Mouse (Mus musculus): ENCODE data around the gene Acap2. TPM values are rescaled to one million over a fixed set of nuclear protein-coding genes. Genes with fewer than 3 reads are reported as not detected.

Gene Acap2
- polyA plus RNA-seq, 1 experiment from 2014 or later: 5.6 TPM

GRCm38 (mm10) chr16:31164125-31164524, 36.9 kb downstream of the Acap2 start:
- ATAC-seq (no peak), DNase-seq (no peak)
- no peak overlapping the region for H3K9ac ChIP-seq (replicated peaks)
- H3K36me3 ChIP-seq (replicated peaks; ENCODE audit: insufficient read depth, low read length): peaks cover 3% of the 10 kb centered on the region; the same call in 1 of the 2 replicates
- H3K4me2 ChIP-seq (ENCODE audit: low read depth, low read length): no peak overlapping the region
- 84% methylated on average over 4 of the region's 4 CpGs for WGBS (ENCODE audit: insufficient replicate concordance)
- H3K4me1 ChIP-seq (ENCODE audit: insufficient read depth): peaks cover 20% of the 10 kb centered on the region
- no peaks in the 10 kb centered on the region for H3K9me3 ChIP-seq (ENCODE audit: low read length)
- H3K4me3 ChIP-seq (ENCODE audit: low read depth, low read length): no peak overlapping the region
- no peak for TF ChIP-seq EP300 (IDR thresholded peaks at IDR 0.05; ENCODE audit: low read depth)
- TF ChIP-seq CTCF (IDR thresholded peaks at IDR 0.05; ENCODE audit: low read depth): no peak
- H3K27me3 ChIP-seq (ENCODE audit: insufficient read depth, low read length): no peaks in the 10 kb centered on the region
- no peak overlapping the region for H3K27ac ChIP-seq (ENCODE audit: low read depth)

- Histone ChIP-seq H3K9ac (replicated peaks) (no peak overlapping the region), H3K9me3 (ENCODE audit: low read length) (peaks cover 7% of the 10 kb centered on the region), H3K27me3 (ENCODE audit: insufficient read depth, low read length) (no peaks in the 10 kb centered on the region), H3K27ac (ENCODE audit: low read depth) (no peak overlapping the region), H3K4me3 (ENCODE audit: low read depth, low read length) (no peak overlapping the region), H3K4me2 (ENCODE audit: low read depth, low read length) (no peak overlapping the region), H3K36me3 (replicated peaks; ENCODE audit: insufficient read depth, low read length) (peaks cover 30% of the 10 kb centered on the region), H3K4me1 (ENCODE audit: insufficient read depth) (peaks cover 8% of the 10 kb centered on the region)
- 69% methylated on average over 6 of the region's 6 CpGs for WGBS (ENCODE audit: insufficient replicate concordance)
- DNase-seq: no peak
- TF ChIP-seq EP300 (IDR thresholded peaks at IDR 0.05; ENCODE audit: low read depth): no peak
- TF ChIP-seq CTCF (IDR thresholded peaks at IDR 0.05; ENCODE audit: low read depth): no peak
- ATAC-seq: no peak
These were observed 40.6 kb downstream of the Acap2 start for GRCm38 (mm10) chr16:31160486-31160885.

- Histone ChIP-seq H3K4me3 (ENCODE audit: low read depth, low read length) (no peak overlapping the region), H3K27ac (ENCODE audit: low read depth) (no peak overlapping the region), H3K36me3 (replicated peaks; ENCODE audit: insufficient read depth, low read length) (peaks cover 37% of the 10 kb centered on the region), H3K27me3 (ENCODE audit: insufficient read depth, low read length) (no peaks in the 10 kb centered on the region), H3K4me1 (ENCODE audit: insufficient read depth) (peaks cover 4% of the 10 kb centered on the region), H3K9ac (replicated peaks) (no peak overlapping the region), H3K9me3 (ENCODE audit: low read length) (peaks cover 7% of the 10 kb centered on the region), H3K4me2 (ENCODE audit: low read depth, low read length) (no peak overlapping the region)
- TF ChIP-seq CTCF (IDR thresholded peaks at IDR 0.05; ENCODE audit: low read depth) (no peak), EP300 (IDR thresholded peaks at IDR 0.05; ENCODE audit: low read depth) (no peak)
- ATAC-seq (no peak), DNase-seq (no peak)
- 66% methylated on average over 2 of the region's 2 CpGs for WGBS (ENCODE audit: insufficient replicate concordance)
These were observed 41.6 kb downstream of the Acap2 start for GRCm38 (mm10) chr16:31159491-31159890.

GRCm38 (mm10) chr16:31149841-31150240, 51.2 kb downstream of the Acap2 start:
- 85% methylated on average over 4 of the region's 4 CpGs for WGBS (ENCODE audit: insufficient replicate concordance)

GRCm38 (mm10) chr16:31148891-31149290, 52.2 kb downstream of the Acap2 start:
- no peak for TF ChIP-seq CTCF (IDR thresholded peaks at IDR 0.05; ENCODE audit: low read depth)
- TF ChIP-seq EP300 (IDR thresholded peaks at IDR 0.05; ENCODE audit: low read depth): no peak
- H3K36me3 ChIP-seq (replicated peaks; ENCODE audit: insufficient read depth, low read length): peaks cover 20% of the 10 kb centered on the region
- no peak overlapping the region for H3K4me3 ChIP-seq (ENCODE audit: low read depth, low read length)
- no peaks in the 10 kb centered on the region for H3K27me3 ChIP-seq (ENCODE audit: insufficient read depth, low read length)
- no peak overlapping the region for H3K27ac ChIP-seq (ENCODE audit: low read depth)
- no peak overlapping the region for H3K9ac ChIP-seq (replicated peaks)
- WGBS (ENCODE audit: insufficient replicate concordance): 76% methylated on average over 6 of the region's 6 CpGs
- no peak overlapping the region for H3K4me2 ChIP-seq (ENCODE audit: low read depth, low read length)
- no peaks in the 10 kb centered on the region for H3K4me1 ChIP-seq (ENCODE audit: insufficient read depth)
- DNase-seq (no peak), ATAC-seq (no peak)
- no peaks in the 10 kb centered on the region for H3K9me3 ChIP-seq (ENCODE audit: low read length)

More at GRCm38 (mm10) chr16:31149841-31150240, 51.2 kb downstream of the Acap2 start:
- peaks cover 25% of the 10 kb centered on the region for H3K36me3 ChIP-seq (replicated peaks; ENCODE audit: insufficient read depth, low read length)
- no peaks in the 10 kb centered on the region for H3K9me3 ChIP-seq (ENCODE audit: low read length)
- no peak overlapping the region for H3K4me2 ChIP-seq (ENCODE audit: low read depth, low read length)
- TF ChIP-seq CTCF (IDR thresholded peaks at IDR 0.05; ENCODE audit: low read depth): no peak
- TF ChIP-seq EP300 (IDR thresholded peaks at IDR 0.05; ENCODE audit: low read depth): no peak
- H3K4me1 ChIP-seq (ENCODE audit: insufficient read depth): no peaks in the 10 kb centered on the region
- no peaks in the 10 kb centered on the region for H3K27me3 ChIP-seq (ENCODE audit: insufficient read depth, low read length)
- ATAC-seq (no peak), DNase-seq (no peak)
- no peak overlapping the region for H3K27ac ChIP-seq (ENCODE audit: low read depth)
- H3K4me3 ChIP-seq (ENCODE audit: low read depth, low read length): no peak overlapping the region
- no peak overlapping the region for H3K9ac ChIP-seq (replicated peaks)

- DNase-seq (no peak), ATAC-seq (no peak)
- Histone ChIP-seq H3K27me3 (ENCODE audit: insufficient read depth, low read length) (no peaks in the 10 kb centered on the region), H3K36me3 (replicated peaks; ENCODE audit: insufficient read depth, low read length) (peaks cover 18% of the 10 kb centered on the region), H3K9me3 (ENCODE audit: low read length) (no peaks in the 10 kb centered on the region), H3K4me2 (ENCODE audit: low read depth, low read length) (no peak overlapping the region), H3K4me3 (ENCODE audit: low read depth, low read length) (no peak overlapping the region), H3K9ac (replicated peaks) (no peak overlapping the region), H3K27ac (ENCODE audit: low read depth) (no peak overlapping the region), H3K4me1 (ENCODE audit: insufficient read depth) (no peaks in the 10 kb centered on the region)
- no peak for TF ChIP-seq EP300 (IDR thresholded peaks at IDR 0.05; ENCODE audit: low read depth)
- no peak for TF ChIP-seq CTCF (IDR thresholded peaks at IDR 0.05; ENCODE audit: low read depth)
- WGBS (ENCODE audit: insufficient replicate concordance): 80% methylated on average over 6 of the region's 6 CpGs
These were observed 53.3 kb downstream of the Acap2 start for GRCm38 (mm10) chr16:31147766-31148165.

GRCm38 (mm10) chr16:31141916-31142315, 59.1 kb downstream of the Acap2 start:
- peaks cover 17% of the 10 kb centered on the region for H3K36me3 ChIP-seq (replicated peaks; ENCODE audit: insufficient read depth, low read length)
- no peak overlapping the region for H3K4me2 ChIP-seq (ENCODE audit: low read depth, low read length)
- H3K9ac ChIP-seq (replicated peaks): no peak overlapping the region
- no peak overlapping the region for H3K27ac ChIP-seq (ENCODE audit: low read depth)
- no peak for TF ChIP-seq CTCF (IDR thresholded peaks at IDR 0.05; ENCODE audit: low read depth)
- no peak for TF ChIP-seq EP300 (IDR thresholded peaks at IDR 0.05; ENCODE audit: low read depth)
- WGBS (ENCODE audit: insufficient replicate concordance): 79% methylated on average over 6 of the region's 6 CpGs
- no peaks in the 10 kb centered on the region for H3K4me1 ChIP-seq (ENCODE audit: insufficient read depth)
- DNase-seq (no peak), ATAC-seq (no peak)
- H3K9me3 ChIP-seq (ENCODE audit: low read length): no peaks in the 10 kb centered on the region
- H3K4me3 ChIP-seq (ENCODE audit: low read depth, low read length): no peak overlapping the region
- H3K27me3 ChIP-seq (ENCODE audit: insufficient read depth, low read length): no peaks in the 10 kb centered on the region
